Mouse (Mus musculus): ENCODE data around the gene Ptprt. TPM values are rescaled to one million over a fixed set of nuclear protein-coding genes. Genes with fewer than 3 reads are reported as not detected.
A peak's percentile ranks its signal among the peaks of the same experiment; 100 is the strongest.

Gene Ptprt
- polyA plus RNA-seq, 1 experiment from 2014 or later = 15.7 TPM

- H3K9ac ChIP-seq (replicated peaks; ENCODE audit: low read length) = no peak overlapping the region
- DNase-seq (no peak), ATAC-seq (ENCODE audit: low FRiP score, low TSS enrichment) (no peak)
- no peaks in the 10 kb centered on the region for H3K9me3 ChIP-seq (ENCODE audit: control insufficient read depth, low read length)
- H3K36me3 ChIP-seq (ENCODE audit: control insufficient read depth, insufficient read depth, low read length) = no peaks in the 10 kb centered on the region
- H3K4me2 ChIP-seq (ENCODE audit: low read length) = no peak overlapping the region
- H3K4me3 ChIP-seq (replicated peaks; ENCODE audit: low read depth, low read length) = no peak overlapping the region
- 94% methylated on average over 2 of the region's 2 CpGs for WGBS
- no peaks in the 10 kb centered on the region for H3K27me3 ChIP-seq (ENCODE audit: control insufficient read depth, insufficient read depth, low read length)
- H3K27ac ChIP-seq (replicated peaks; ENCODE audit: low read depth, low read length) = no peak overlapping the region
- no peaks in the 10 kb centered on the region for H3K4me1 ChIP-seq (ENCODE audit: control insufficient read depth, insufficient read depth, low read length)
Measured at GRCm38 (mm10) chr2:161634084-161634483, 1026.9 kb downstream of the Ptprt start.

- DNase-seq (peak; percentile 19), ATAC-seq (ENCODE audit: low FRiP score, low TSS enrichment) (no peak)
- Histone ChIP-seq H3K9ac (replicated peaks; ENCODE audit: low read length) (no peak overlapping the region), H3K36me3 (ENCODE audit: control insufficient read depth, insufficient read depth, low read length) (no peaks in the 10 kb centered on the region), H3K4me1 (ENCODE audit: control insufficient read depth, insufficient read depth, low read length) (no peaks in the 10 kb centered on the region), H3K27ac (replicated peaks; ENCODE audit: low read depth, low read length) (no peak overlapping the region), H3K9me3 (ENCODE audit: control insufficient read depth, low read length) (no peaks in the 10 kb centered on the region), H3K4me3 (replicated peaks; ENCODE audit: low read depth, low read length) (no peak overlapping the region), H3K4me2 (ENCODE audit: low read length) (no peak overlapping the region), H3K27me3 (ENCODE audit: control insufficient read depth, insufficient read depth, low read length) (no peaks in the 10 kb centered on the region)
- WGBS = 75% methylated on average over 1 of the region's 1 CpGs
Measured at GRCm38 (mm10) chr2:161625896-161626295, 1035.1 kb downstream of the Ptprt start.

GRCm38 (mm10) chr2:161608401-161608800 is 1052.5 kb downstream of the Ptprt start:
- Histone ChIP-seq H3K27ac (replicated peaks; ENCODE audit: low read depth, low read length) (no peak overlapping the region), H3K4me2 (ENCODE audit: low read length) (no peak overlapping the region), H3K9me3 (ENCODE audit: control insufficient read depth, low read length) (no peaks in the 10 kb centered on the region), H3K27me3 (ENCODE audit: control insufficient read depth, insufficient read depth, low read length) (no peaks in the 10 kb centered on the region), H3K4me3 (replicated peaks; ENCODE audit: low read depth, low read length) (no peak overlapping the region), H3K9ac (replicated peaks; ENCODE audit: low read length) (no peak overlapping the region), H3K4me1 (ENCODE audit: control insufficient read depth, insufficient read depth, low read length) (no peaks in the 10 kb centered on the region), H3K36me3 (ENCODE audit: control insufficient read depth, insufficient read depth, low read length) (no peaks in the 10 kb centered on the region)
- WGBS = 88% methylated on average over 4 of the region's 4 CpGs
- DNase-seq (no peak), ATAC-seq (ENCODE audit: low FRiP score, low TSS enrichment) (no peak)

GRCm38 (mm10) chr2:161607372-161607771 is 1053.6 kb downstream of the Ptprt start:
- ATAC-seq (ENCODE audit: low FRiP score, low TSS enrichment) (no peak), DNase-seq (peak; percentile 18)
- Histone ChIP-seq H3K27ac (replicated peaks; ENCODE audit: low read depth, low read length) (no peak overlapping the region), H3K4me1 (ENCODE audit: control insufficient read depth, insufficient read depth, low read length) (no peaks in the 10 kb centered on the region), H3K4me3 (replicated peaks; ENCODE audit: low read depth, low read length) (no peak overlapping the region), H3K27me3 (ENCODE audit: control insufficient read depth, insufficient read depth, low read length) (no peaks in the 10 kb centered on the region), H3K9ac (replicated peaks; ENCODE audit: low read length) (no peak overlapping the region), H3K9me3 (ENCODE audit: control insufficient read depth, low read length) (no peaks in the 10 kb centered on the region), H3K36me3 (ENCODE audit: control insufficient read depth, insufficient read depth, low read length) (no peaks in the 10 kb centered on the region), H3K4me2 (ENCODE audit: low read length) (no peak overlapping the region)
- WGBS = 65% methylated on average over 4 of the region's 4 CpGs

- Histone ChIP-seq H3K4me3 (replicated peaks; ENCODE audit: low read depth, low read length) (no peak overlapping the region), H3K27me3 (ENCODE audit: control insufficient read depth, insufficient read depth, low read length) (no peaks in the 10 kb centered on the region), H3K36me3 (ENCODE audit: control insufficient read depth, insufficient read depth, low read length) (no peaks in the 10 kb centered on the region), H3K9ac (replicated peaks; ENCODE audit: low read length) (no peak overlapping the region), H3K9me3 (ENCODE audit: control insufficient read depth, low read length) (no peaks in the 10 kb centered on the region), H3K27ac (replicated peaks; ENCODE audit: low read depth, low read length) (no peak overlapping the region), H3K4me2 (ENCODE audit: low read length) (no peak overlapping the region), H3K4me1 (ENCODE audit: control insufficient read depth, insufficient read depth, low read length) (no peaks in the 10 kb centered on the region)
- DNase-seq (no peak), ATAC-seq (ENCODE audit: low FRiP score, low TSS enrichment) (no peak)
- 79% methylated on average over 6 of the region's 6 CpGs for WGBS
Measured at GRCm38 (mm10) chr2:161600206-161600808, 1060.6 kb downstream of the Ptprt start.

GRCm38 (mm10) chr2:161593391-161594152 is 1067.4 kb downstream of the Ptprt start:
- H3K9ac ChIP-seq (replicated peaks; ENCODE audit: low read length) = no peak overlapping the region
- no peaks in the 10 kb centered on the region for H3K4me1 ChIP-seq (ENCODE audit: control insufficient read depth, insufficient read depth, low read length)
- H3K27ac ChIP-seq (replicated peaks; ENCODE audit: low read depth, low read length) = no peak overlapping the region
- no peak overlapping the region for H3K4me3 ChIP-seq (replicated peaks; ENCODE audit: low read depth, low read length)
- H3K9me3 ChIP-seq (ENCODE audit: control insufficient read depth, low read length) = no peaks in the 10 kb centered on the region
- ATAC-seq (ENCODE audit: low FRiP score, low TSS enrichment) (no peak), DNase-seq (no peak)
- H3K36me3 ChIP-seq (ENCODE audit: control insufficient read depth, insufficient read depth, low read length) = no peaks in the 10 kb centered on the region
- H3K27me3 ChIP-seq (ENCODE audit: control insufficient read depth, insufficient read depth, low read length) = no peaks in the 10 kb centered on the region
- H3K4me2 ChIP-seq (ENCODE audit: low read length) = no peak overlapping the region
- 93% methylated on average over 7 of the region's 7 CpGs for WGBS

GRCm38 (mm10) chr2:161574401-161574800 is 1086.5 kb downstream of the Ptprt start:
- Histone ChIP-seq H3K9me3 (ENCODE audit: control insufficient read depth, low read length) (no peaks in the 10 kb centered on the region), H3K27ac (replicated peaks; ENCODE audit: low read depth, low read length) (no peak overlapping the region), H3K36me3 (ENCODE audit: control insufficient read depth, insufficient read depth, low read length) (no peaks in the 10 kb centered on the region), H3K4me1 (ENCODE audit: control insufficient read depth, insufficient read depth, low read length) (no peaks in the 10 kb centered on the region), H3K9ac (replicated peaks; ENCODE audit: low read length) (no peak overlapping the region), H3K4me3 (replicated peaks; ENCODE audit: low read depth, low read length) (no peak overlapping the region), H3K4me2 (ENCODE audit: low read length) (no peak overlapping the region), H3K27me3 (ENCODE audit: control insufficient read depth, insufficient read depth, low read length) (no peaks in the 10 kb centered on the region)
- DNase-seq (no peak), ATAC-seq (ENCODE audit: low FRiP score, low TSS enrichment) (no peak)

GRCm38 (mm10) chr2:161572201-161572600 is 1088.7 kb downstream of the Ptprt start:
- no peaks in the 10 kb centered on the region for H3K27me3 ChIP-seq (ENCODE audit: control insufficient read depth, insufficient read depth, low read length)
- no peak overlapping the region for H3K4me2 ChIP-seq (ENCODE audit: low read length)
- H3K27ac ChIP-seq (replicated peaks; ENCODE audit: low read depth, low read length) = no peak overlapping the region
- H3K4me3 ChIP-seq (replicated peaks; ENCODE audit: low read depth, low read length) = no peak overlapping the region
- no peaks in the 10 kb centered on the region for H3K4me1 ChIP-seq (ENCODE audit: control insufficient read depth, insufficient read depth, low read length)
- DNase-seq = no peak
- H3K36me3 ChIP-seq (ENCODE audit: control insufficient read depth, insufficient read depth, low read length) = no peaks in the 10 kb centered on the region
- no peak overlapping the region for H3K9ac ChIP-seq (replicated peaks; ENCODE audit: low read length)
- H3K9me3 ChIP-seq (ENCODE audit: control insufficient read depth, low read length) = no peaks in the 10 kb centered on the region
- no peak for ATAC-seq (ENCODE audit: low FRiP score, low TSS enrichment)
